Mouse (Mus musculus): ENCODE measurements around the gene Fgd2. TPM values are rescaled to one million over a fixed set of nuclear protein-coding genes. Genes with fewer than 3 reads are reported as not detected.
A peak's percentile ranks its signal among the peaks of the same experiment; 100 is the strongest.
"Not testable (repeated sequence)": the region's sequence is repeated elsewhere in the genome, so short reads cannot be mapped to it uniquely, and the experiment has no call there.

The Fgd2 gene
- polyA plus RNA-seq, 1 experiment from 2014 or later: 12.9 TPM

GRCm38 (mm10) chr17:29393335-29394089 is 32.8 kb downstream of the Fgd2 start:
- no peak overlapping the region for H3K9ac ChIP-seq
- no peak overlapping the region for H3K27ac ChIP-seq
- H3K4me2 ChIP-seq: no peak overlapping the region
- no peak for ATAC-seq (ENCODE audit: insufficient number of reproducible peaks, insufficient read depth, low FRiP score, low TSS enrichment, low read depth)
- H3K9me3 ChIP-seq: no peaks in the 10 kb centered on the region
- H3K27me3 ChIP-seq: no peaks in the 10 kb centered on the region
- H3K4me3 ChIP-seq: no peak overlapping the region
- H3K36me3 ChIP-seq: no peaks in the 10 kb centered on the region
- 63% methylated on average over 14 of the region's 14 CpGs for WGBS
- peaks cover 30% of the 10 kb centered on the region for H3K4me1 ChIP-seq

- no peak for ATAC-seq (ENCODE audit: insufficient number of reproducible peaks, insufficient read depth, low FRiP score, low TSS enrichment, low read depth)
- WGBS: 50% methylated on average over 9 of the region's 9 CpGs
- H3K9ac ChIP-seq: no peak overlapping the region
- H3K36me3 ChIP-seq: no peaks in the 10 kb centered on the region
- H3K27me3 ChIP-seq: no peaks in the 10 kb centered on the region
- H3K4me3 ChIP-seq: no peak overlapping the region
- no peaks in the 10 kb centered on the region for H3K9me3 ChIP-seq
- H3K27ac ChIP-seq: no peak overlapping the region
- H3K4me1 ChIP-seq: peaks cover 30% of the 10 kb centered on the region
- H3K4me2 ChIP-seq: no peak overlapping the region
Measured at GRCm38 (mm10) chr17:29394106-29394760, 33.5 kb downstream of the Fgd2 start.

DNA sequence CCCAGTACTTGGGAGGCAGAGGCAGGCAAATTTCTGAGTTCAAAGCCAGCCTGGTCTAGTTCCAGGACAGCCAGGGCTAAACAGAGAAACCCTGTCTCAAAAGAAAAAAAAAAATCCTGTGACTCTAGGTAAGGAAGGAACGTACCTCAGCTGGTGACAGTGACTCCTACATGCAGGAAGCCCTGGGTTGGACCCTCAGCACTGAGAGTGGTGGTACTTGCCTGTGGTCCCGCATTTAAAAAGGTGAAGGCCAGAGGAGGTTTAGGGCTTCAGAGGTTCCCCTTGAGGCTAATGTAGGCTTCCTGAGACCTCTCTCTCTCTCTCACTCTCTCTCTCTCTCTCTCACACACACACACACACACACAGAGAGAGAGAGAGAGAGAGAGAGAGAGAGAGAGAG is 34.0 kb downstream of the Fgd2 start:
- H3K9me3 ChIP-seq; H3K27me3 ChIP-seq; H3K9ac ChIP-seq; ATAC-seq (ENCODE audit: insufficient number of reproducible peaks, insufficient read depth, low FRiP score, low TSS enrichment, low read depth); H3K36me3 ChIP-seq; H3K4me2 ChIP-seq; H3K27ac ChIP-seq; H3K4me3 ChIP-seq: not testable (repeated sequence)
- H3K4me1 ChIP-seq: peaks cover 31% of the 10 kb centered on the region
- 76% methylated on average over 2 of the region's 2 CpGs for WGBS

DNA sequence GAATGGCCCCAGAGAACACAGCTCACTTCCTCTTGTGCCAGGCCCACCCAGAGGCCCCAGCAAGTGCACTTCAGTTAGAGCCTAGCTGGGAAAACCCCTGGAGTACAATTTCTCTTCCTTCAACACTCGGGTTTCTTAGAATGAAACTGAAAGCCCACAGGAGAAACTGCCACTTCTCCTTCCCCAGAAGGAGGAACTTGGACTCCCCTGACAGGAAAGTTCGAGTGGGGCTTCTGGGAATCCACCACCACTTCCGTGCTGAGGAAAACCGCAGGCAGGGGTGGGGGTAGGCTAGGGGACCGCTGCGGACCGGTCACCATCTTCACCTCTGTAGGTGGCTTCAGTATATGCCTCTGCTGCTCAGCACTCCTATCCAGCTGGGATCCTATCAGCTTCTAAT is 34.7 kb downstream of the Fgd2 start:
- H3K4me3 ChIP-seq: no peak overlapping the region
- no peaks in the 10 kb centered on the region for H3K27me3 ChIP-seq
- no peak for ATAC-seq (ENCODE audit: insufficient number of reproducible peaks, insufficient read depth, low FRiP score, low TSS enrichment, low read depth)
- peaks cover 31% of the 10 kb centered on the region for H3K4me1 ChIP-seq
- 0 out of 2 replicates have a peak overlapping the region, but pooled peaks have one; percentile 44 for H3K9ac ChIP-seq
- no peak overlapping the region for H3K4me2 ChIP-seq
- 67% methylated on average over 7 of the region's 7 CpGs for WGBS
- H3K27ac ChIP-seq: no peak overlapping the region
- H3K36me3 ChIP-seq: no peaks in the 10 kb centered on the region
- no peaks in the 10 kb centered on the region for H3K9me3 ChIP-seq

DNA sequence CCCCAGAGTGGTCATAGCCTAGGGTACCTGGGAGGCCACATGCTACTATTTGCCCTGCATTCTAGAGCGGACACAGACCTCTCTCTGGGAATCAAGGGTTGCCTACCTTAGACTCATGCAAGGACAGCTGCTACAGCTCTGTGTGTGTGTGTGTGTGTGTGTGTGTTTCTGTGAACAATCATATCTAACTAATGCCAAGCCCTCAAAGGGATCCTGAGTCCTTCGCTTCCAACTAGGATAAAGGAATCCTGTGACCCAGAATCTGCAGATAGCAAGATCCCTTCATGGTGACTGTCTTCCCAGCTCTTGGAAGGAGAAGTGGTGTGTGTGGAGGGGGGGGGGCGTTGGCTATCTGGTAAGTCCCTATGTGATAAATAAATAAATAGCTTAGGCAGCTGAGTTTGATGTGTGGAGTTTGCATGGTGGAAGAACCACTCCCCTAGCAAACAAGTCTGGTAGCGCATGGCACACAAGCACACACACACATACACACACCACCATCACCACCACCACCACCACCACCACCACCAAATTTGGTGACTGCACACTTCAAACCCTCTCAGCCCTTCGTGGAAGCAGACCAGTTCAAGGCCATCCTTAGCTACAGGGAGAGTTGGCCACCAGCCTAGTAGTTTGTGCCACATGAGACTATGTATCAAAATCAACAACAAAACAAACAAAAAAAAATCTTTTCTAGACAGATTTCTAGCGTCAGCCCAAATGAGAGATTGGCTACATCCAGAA is 35.5 kb downstream of the Fgd2 start:
- no peak overlapping the region for H3K27ac ChIP-seq
- no peak overlapping the region for H3K4me3 ChIP-seq
- peaks cover 31% of the 10 kb centered on the region for H3K4me1 ChIP-seq
- no peaks in the 10 kb centered on the region for H3K9me3 ChIP-seq
- H3K27me3 ChIP-seq: no peaks in the 10 kb centered on the region
- no peak for ATAC-seq (ENCODE audit: insufficient number of reproducible peaks, insufficient read depth, low FRiP score, low TSS enrichment, low read depth)
- no peak overlapping the region for H3K4me2 ChIP-seq
- 58% methylated on average over 6 of the region's 6 CpGs for WGBS
- no peaks in the 10 kb centered on the region for H3K36me3 ChIP-seq
- no peak overlapping the region for H3K9ac ChIP-seq

- no peak for ATAC-seq (ENCODE audit: insufficient number of reproducible peaks, insufficient read depth, low FRiP score, low TSS enrichment, low read depth)
- peak overlapping the region; percentile 71 for H3K4me2 ChIP-seq
- WGBS: 17% methylated on average over 6 of the region's 6 CpGs
Measured at GRCm38 (mm10) chr17:29396821-29397242, 36.1 kb downstream of the Fgd2 start.

DNA sequence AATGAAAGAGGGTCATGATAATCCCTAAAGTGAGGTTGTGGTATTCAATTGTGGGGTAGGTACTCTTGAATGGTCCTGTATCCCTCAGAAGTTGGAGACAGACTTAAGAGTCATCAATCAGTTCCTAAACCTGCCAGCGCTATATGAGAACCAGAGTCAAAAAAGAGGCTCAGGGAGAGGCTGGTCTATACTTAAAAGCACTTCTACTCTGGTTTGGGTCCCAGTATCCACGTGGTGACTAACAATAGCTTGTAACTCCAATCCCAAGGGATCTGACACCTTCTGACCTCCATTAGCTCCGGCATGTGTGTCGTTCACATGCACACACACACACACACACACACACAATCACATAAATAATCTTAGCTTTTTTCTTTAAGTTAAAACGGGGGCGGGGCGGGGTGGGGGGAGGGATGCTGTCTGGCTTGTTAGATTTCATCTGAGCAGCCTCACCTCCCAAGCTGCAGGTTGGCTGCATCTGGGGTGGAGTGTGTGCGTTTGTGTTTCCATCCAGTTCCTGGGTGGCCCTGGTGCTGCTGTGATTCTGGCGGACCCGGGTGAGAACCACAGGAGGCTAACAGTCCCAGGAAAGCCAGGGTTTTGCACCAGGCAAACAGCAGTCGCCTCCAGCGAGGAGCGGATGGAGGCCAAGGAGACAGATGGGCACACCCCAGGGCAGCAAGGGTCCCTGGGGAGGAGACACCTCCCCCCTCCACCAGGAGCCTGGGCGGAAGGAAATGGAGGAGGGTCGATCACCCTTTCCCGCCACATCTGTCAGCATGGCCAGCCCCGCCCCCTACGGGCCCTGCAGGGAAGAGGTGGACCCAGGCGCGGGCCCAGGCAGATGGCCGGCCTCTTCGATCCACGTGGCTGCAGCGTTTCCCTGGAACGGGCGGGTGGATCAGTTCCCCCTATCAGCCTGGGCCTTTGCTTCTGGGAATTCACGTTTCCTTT is 37.0 kb downstream of the Fgd2 start:
- Histone ChIP-seq H3K36me3 (no peaks in the 10 kb centered on the region), H3K9me3 (no peaks in the 10 kb centered on the region), H3K9ac (peak overlapping the region; percentile 61), H3K27ac (peak overlapping the region; percentile 53), H3K4me1 (peaks cover 31% of the 10 kb centered on the region), H3K4me3 (peak overlapping the region; percentile 37), H3K27me3 (no peaks in the 10 kb centered on the region), H3K4me2 (peak overlapping the region; percentile 71)
- 1% methylated on average over 27 of the region's 27 CpGs for WGBS
- ATAC-seq (ENCODE audit: insufficient number of reproducible peaks, insufficient read depth, low FRiP score, low TSS enrichment, low read depth): peak; percentile 66; the same call in 1 of the 2 replicates

More at GRCm38 (mm10) chr17:29396821-29397242, 36.1 kb downstream of the Fgd2 start:
- no peak overlapping the region for H3K4me3 ChIP-seq
- H3K27me3 ChIP-seq: no peaks in the 10 kb centered on the region
- no peak overlapping the region for H3K9ac ChIP-seq
- H3K4me1 ChIP-seq: peaks cover 31% of the 10 kb centered on the region
- no peaks in the 10 kb centered on the region for H3K9me3 ChIP-seq
- 0 out of 2 replicates have a peak overlapping the region, but pooled peaks have one; percentile 53 for H3K27ac ChIP-seq
- H3K36me3 ChIP-seq: no peaks in the 10 kb centered on the region

- WGBS: 14% methylated on average over 17 of the region's 17 CpGs
- Histone ChIP-seq H3K36me3 (no peaks in the 10 kb centered on the region), H3K27me3 (no peaks in the 10 kb centered on the region), H3K4me1 (peaks cover 31% of the 10 kb centered on the region), H3K4me3 (peak overlapping the region; percentile 37; the same call in 1 of the 2 replicates), H3K27ac (no peak overlapping the region), H3K9me3 (no peaks in the 10 kb centered on the region), H3K4me2 (peak overlapping the region; percentile 71), H3K9ac (peak overlapping the region; percentile 61)
- ATAC-seq (ENCODE audit: insufficient number of reproducible peaks, insufficient read depth, low FRiP score, low TSS enrichment, low read depth): no peak
Measured at GRCm38 (mm10) chr17:29398434-29399026, 37.8 kb downstream of the Fgd2 start.

DNA sequence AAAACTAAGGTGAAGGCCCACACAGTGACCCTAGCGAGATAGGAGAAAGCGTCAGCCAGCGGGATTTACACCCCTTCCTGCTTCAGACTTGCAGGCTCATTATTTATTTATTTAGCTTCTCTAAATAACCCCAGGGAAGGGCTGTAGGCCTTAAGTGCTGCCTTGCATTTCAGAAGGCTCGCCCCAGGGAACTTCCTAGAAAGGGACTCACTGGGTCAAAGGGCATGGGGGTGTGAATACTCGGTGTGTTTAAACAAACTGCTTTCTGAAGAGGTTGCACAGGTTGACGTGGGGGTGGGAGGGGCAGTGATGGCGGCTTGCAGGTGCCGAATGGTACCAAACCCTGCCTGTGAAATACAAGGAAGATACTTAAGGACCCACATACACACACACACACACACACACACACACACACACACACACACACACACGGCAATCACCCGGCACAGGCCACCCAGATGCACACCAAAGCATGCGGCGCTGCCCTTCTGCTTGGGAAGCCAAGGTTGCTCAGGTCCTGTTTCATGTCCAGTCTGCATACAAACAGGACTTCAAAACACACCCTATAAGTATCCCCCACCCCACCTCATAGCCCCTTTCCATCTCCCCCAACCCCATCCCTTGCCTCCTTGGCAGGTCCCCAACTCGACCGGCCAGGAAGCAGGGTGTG is 38.7 kb downstream of the Fgd2 start:
- WGBS: 60% methylated on average over 14 of the region's 14 CpGs
- peaks cover 26% of the 10 kb centered on the region for H3K4me1 ChIP-seq
- no peak overlapping the region for H3K4me2 ChIP-seq

DNA sequence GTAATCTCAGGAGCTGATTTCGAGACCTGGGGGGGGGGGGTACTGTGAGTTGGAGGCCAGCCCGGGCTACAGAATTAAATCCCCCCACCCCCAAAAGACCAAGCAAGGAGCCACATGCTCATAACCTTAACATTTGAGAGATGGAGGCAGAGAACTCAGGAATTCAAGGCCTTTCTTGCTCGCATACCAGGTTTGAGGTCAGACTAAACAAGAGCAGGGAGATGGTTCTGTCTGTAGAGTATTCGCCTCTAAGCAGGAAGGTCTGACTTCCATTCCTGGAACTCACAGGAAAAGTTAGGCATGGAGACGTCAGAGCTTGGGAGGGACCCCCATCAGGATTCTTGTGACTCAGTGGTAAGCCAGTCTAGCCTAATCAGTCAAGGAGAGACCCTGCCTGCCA is 39.3 kb downstream of the Fgd2 start:
- H3K4me3 ChIP-seq: no peak overlapping the region
- H3K36me3 ChIP-seq: no peaks in the 10 kb centered on the region
- no peak overlapping the region for H3K4me2 ChIP-seq
- no peak overlapping the region for H3K27ac ChIP-seq
- no peak for ATAC-seq (ENCODE audit: insufficient number of reproducible peaks, insufficient read depth, low FRiP score, low TSS enrichment, low read depth)
- 57% methylated on average over 5 of the region's 5 CpGs for WGBS
- H3K27me3 ChIP-seq: no peaks in the 10 kb centered on the region
- H3K4me1 ChIP-seq: peaks cover 25% of the 10 kb centered on the region
- H3K9me3 ChIP-seq: no peaks in the 10 kb centered on the region
- H3K9ac ChIP-seq: no peak overlapping the region

More for the DNA sequence above, 38.7 kb downstream of the Fgd2 start:
- Histone ChIP-seq H3K9me3 (no peaks in the 10 kb centered on the region), H3K4me3 (no peak overlapping the region), H3K27ac (no peak overlapping the region), H3K9ac (no peak overlapping the region), H3K27me3 (no peaks in the 10 kb centered on the region), H3K36me3 (no peaks in the 10 kb centered on the region)
- ATAC-seq (ENCODE audit: insufficient number of reproducible peaks, insufficient read depth, low FRiP score, low TSS enrichment, low read depth): no peak

All from embryonic facial prominence, embryonic 13.5 days (tissue).